Mouse (Mus musculus) bone marrow, adult 2 months (tissue): Measurements from ENCODE around the gene Zfp638. TPM values are rescaled to one million over a fixed set of nuclear protein-coding genes. Genes with fewer than 3 reads are reported as not detected.
"Not testable (repeated sequence)": the region's sequence is repeated elsewhere in the genome, so short reads cannot be mapped to it uniquely, and the experiment has no call there.

ENCODE experiments used
- H3K27ac ChIP-seq: fragments of 200-500 bp; 2 replicates; pipeline ENCODE4 v1.5.1; 2012; ENCODE audit warnings: low read depth, mild to moderate bottlenecking, control low read depth, inconsistent platforms, low read length; ENCODE audit not compliant: control insufficient read depth, poor library complexity, insufficient read depth
- H3K4me1 ChIP-seq: fragments of 200-500 bp; 2 replicates; pipeline ENCODE4 v1.6.1; 2011; ENCODE audit warnings: low read length; ENCODE audit not compliant: control insufficient read depth, insufficient read depth
- H3K4me3 ChIP-seq: fragments of 200-500 bp; replicated peaks from 2 replicates; pipeline ENCODE3; 2011; ENCODE audit warnings: mild to moderate bottlenecking, low read depth, low read length, control low read depth; ENCODE audit not compliant: control insufficient read depth
- CTCF ChIP-seq: fragments of 200-500 bp; IDR thresholded peaks from 2 replicates; pipeline ENCODE4 v1.5.1; 2011; ENCODE audit warnings: low read length, control low read depth; ENCODE audit not compliant: control insufficient read depth, insufficient read depth
- POLR2A ChIP-seq: fragments of 200-500 bp; IDR thresholded peaks from 2 replicates; pipeline ENCODE4 v1.6.1; 2011; ENCODE audit warnings: low read depth, mild to moderate bottlenecking, control low read depth, low read length, borderline replicate concordance; ENCODE audit not compliant: control insufficient read depth
- WGBS: fragments of 180-500 bp; shearing (Covaris S2); methylation state at CpG from one replicate; pipeline ENCODE4 v1.1.7; 2018; 5-methylcytosine and 5-hydroxymethylcytosine counted together
- polyA plus RNA-seq: library from polyadenylated mRNA; stranded (reverse); fragments of >200 nt; gene quantifications from 2 replicates; pipeline ENCODE4 v1.2.4, GENCODE M21; 2011; ENCODE audit warnings: low replicate concordance; ENCODE audit not compliant: missing spikeins, insufficient read depth, insufficient read length

The Zfp638 gene
- polyA plus RNA-seq, 1 experiment = 64.9 TPM

GRCm38 (mm10) chr6:84008363-84009171, 141.7 kb downstream of the Zfp638 start, which contains the start of gene Dysf:
Dysf (plus strand) TSS chr6:84008590.
- H3K4me3 ChIP-seq = no peak within 1 kb of the TSS
- no peaks in the 10 kb centered on the region for H3K4me1 ChIP-seq
- TF ChIP-seq POLR2A = no peak
- no peak for TF ChIP-seq CTCF
- H3K27ac ChIP-seq = no peak within 1 kb of the TSS
- WGBS = 3% methylated on average over 41 of the region's 41 CpGs

DNA sequence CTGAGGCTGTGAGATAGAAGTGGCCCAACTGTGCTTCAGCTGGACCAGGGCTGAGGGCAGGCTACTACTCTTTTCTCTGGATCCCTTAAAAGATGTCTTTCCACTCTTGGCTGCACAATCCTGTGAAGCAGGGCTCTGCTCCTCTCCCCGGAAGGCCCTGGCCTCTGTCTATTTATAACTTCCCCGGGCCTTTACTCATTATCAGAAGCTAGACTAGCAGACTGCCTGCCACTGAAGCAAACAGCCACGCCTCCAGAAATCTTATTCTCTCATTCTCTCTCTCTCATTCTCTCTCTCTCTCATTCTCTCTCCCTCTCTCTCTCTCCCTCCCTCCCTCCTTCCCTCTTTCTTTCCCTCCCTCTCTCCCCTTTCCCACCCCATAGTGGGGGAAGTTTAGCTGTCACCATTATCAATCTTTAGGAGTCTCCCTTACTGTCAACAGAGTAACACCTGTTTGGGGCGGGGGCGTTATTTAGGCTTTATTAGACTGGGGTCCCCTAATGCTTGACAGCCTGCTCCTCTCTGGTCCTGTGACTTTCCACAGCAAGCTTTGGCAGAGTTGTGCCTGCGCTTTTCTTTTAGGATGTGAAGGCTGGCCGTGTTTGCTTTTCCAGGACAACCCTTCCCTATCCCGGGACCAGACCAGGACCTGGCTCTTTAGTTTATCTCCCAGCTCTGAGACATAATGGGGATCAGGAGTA, 142.4 kb downstream of the Zfp638 start:
- 41% methylated on average over 8 of the region's 8 CpGs for WGBS
- Histone ChIP-seq H3K4me1 (no peaks in the 10 kb centered on the region), H3K4me3 (no peak overlapping the region), H3K27ac (no peak overlapping the region)
- no peak for TF ChIP-seq CTCF
- no peak for TF ChIP-seq POLR2A

DNA sequence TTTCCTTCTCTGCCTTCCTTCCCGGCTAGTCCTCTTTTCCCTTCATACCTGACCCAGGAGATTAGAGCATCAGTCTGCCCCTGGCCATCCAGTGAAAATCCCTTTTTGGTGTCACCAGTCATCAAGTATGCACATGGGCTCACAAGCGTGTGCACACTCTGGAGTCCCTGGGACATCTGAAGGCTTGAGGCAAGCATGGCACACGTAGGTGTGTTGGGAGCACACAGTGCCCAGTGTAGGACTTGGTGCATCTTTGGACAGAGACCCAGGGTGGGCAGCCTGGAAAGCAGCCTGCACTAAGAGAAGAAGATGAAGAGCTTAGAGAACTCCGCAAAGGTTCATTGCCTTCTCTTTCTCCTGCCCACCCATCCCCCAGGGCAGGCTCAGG, 143.0 kb downstream of the Zfp638 start:
- H3K27ac ChIP-seq = no peak overlapping the region
- H3K4me3 ChIP-seq = no peak overlapping the region
- 69% methylated on average over 4 of the region's 4 CpGs for WGBS
- TF ChIP-seq POLR2A (no peak), CTCF (no peak)
- no peaks in the 10 kb centered on the region for H3K4me1 ChIP-seq

DNA sequence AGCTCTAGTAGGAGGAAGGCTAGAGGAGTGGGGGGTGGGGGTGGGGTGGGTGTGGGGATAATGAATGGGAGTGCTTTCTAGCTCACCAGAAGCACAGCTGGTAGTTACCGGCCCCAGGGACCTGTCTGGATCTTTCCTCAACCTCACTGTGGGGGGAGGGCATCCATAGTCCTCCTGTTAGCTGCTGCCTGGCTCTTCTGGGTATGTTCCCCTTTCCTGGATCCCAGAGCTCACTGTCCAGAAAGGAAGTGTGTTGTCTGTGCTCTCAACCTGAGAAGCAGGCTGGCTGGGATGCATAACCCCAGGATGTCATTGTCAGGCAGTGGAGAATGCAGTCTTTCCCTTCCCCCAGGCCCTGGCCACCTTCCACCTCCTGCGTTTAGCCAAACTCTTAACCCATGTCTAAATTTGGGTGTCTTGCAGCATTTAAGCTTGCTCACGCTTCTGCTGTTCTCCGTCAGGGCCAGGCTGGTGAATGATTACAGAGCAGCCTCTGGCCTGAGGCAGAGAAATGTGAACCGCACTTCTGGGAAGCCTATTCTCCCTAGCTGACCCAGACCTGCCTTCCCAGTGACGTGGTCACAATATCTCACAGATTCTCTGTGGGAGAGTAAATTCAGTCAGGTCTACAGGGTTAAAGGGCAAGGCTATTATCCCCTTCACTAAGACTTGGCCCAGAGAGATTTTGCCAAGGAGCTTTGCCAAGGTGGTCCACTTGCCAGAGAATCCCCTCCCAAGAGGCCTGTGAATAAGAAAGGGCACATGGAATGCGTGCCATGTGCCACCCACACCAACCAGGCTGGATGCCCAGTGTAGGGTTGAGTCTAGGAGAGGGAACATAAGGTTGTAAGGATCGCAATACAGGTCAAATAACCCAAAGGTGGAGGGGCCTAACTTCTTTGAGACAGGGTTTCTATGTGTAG, 143.7 kb downstream of the Zfp638 start:
- Histone ChIP-seq H3K4me3 (no peak overlapping the region), H3K4me1 (no peaks in the 10 kb centered on the region), H3K27ac (no peak overlapping the region)
- 69% methylated on average over 8 of the region's 8 CpGs for WGBS
- no peak for TF ChIP-seq CTCF
- TF ChIP-seq POLR2A = no peak

DNA sequence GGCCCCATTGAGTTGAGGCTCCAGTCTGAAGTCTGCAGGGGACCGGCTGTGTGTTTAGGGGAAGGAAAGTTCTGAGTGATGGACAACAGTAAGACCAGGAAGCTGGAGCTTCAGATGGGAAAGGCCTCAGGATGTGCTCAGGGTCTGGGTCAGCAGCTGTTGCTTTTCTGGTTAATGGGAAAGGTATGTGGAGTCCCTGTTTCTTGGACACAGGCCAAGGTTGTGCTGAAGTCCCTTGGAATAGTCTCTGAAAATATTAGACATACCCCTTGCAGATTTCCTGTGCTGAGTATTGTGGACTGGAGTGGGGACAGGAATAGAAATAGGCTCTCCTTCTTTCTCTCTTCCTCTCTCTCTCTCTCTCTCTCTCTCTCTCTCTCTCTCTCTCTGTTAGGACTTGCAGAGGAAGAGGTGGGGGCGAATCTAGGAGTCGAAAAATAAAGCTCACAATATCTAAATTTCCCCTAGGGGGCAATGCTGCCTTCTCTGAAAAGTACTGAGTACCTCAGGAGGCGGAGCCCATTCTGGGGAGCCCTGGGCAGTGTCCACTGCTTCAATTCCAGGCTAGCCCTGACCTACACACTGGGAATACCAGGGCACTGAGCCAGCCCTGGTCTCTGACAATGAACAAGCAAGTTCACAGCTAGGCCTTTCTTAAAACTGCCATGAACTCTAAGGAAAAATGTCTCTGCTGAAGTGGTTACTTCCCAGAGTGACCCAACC, 148.2 kb downstream of the Zfp638 start:
- not testable (repeated sequence) for H3K4me3 ChIP-seq, H3K27ac ChIP-seq, H3K4me1 ChIP-seq
- WGBS = 33% methylated on average over 4 of the region's 4 CpGs

DNA sequence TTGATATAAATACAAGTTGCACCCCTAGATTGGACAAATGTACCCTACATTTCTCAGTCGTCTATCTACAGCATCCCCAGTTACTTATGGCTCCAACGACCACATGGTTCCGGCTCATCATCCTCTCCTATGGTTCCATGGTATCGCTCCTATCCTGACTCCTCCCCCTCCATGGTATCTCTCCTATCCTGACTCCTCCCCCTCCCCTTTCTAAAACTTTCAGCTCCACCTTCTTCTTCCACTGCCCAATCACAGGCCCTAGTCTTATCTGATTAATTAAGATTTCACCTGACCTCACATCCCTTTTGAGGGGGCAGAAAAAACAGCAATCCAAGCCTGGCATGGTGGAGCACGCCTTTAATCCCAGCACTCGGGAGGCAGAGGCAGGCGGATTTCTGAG, 149.9 kb downstream of the Zfp638 start:
- no peak overlapping the region for H3K27ac ChIP-seq
- WGBS = 80% methylated on average over 7 of the region's 7 CpGs
- no peak overlapping the region for H3K4me3 ChIP-seq
- no peaks in the 10 kb centered on the region; the same call in 1 of the 2 replicates for H3K4me1 ChIP-seq
- no peak for TF ChIP-seq POLR2A
- no peak for TF ChIP-seq CTCF

- no peak overlapping the region for H3K4me3 ChIP-seq
- no peaks in the 10 kb centered on the region; the same call in 1 of the 2 replicates for H3K4me1 ChIP-seq
- WGBS = 30% methylated on average over 3 of the region's 3 CpGs
- H3K27ac ChIP-seq = no peak overlapping the region
- 0 out of 2 replicates have a peak, but pooled peaks have one; percentile 8 for TF ChIP-seq CTCF
- no peak for TF ChIP-seq POLR2A
Observed at GRCm38 (mm10) chr6:84017392-84017791, 150.5 kb downstream of the Zfp638 start.
